Mouse (Mus musculus) lung, embryonic 14.5 days (tissue): ENCODE results near the gene Bud13. TPM values are rescaled to one million over a fixed set of nuclear protein-coding genes. Genes with fewer than 3 reads are reported as not detected.

Source experiments
- ATAC-seq: fragments of 200-750 bp; cut with Nextera tagmentation; 2 replicates; pipeline ENCODE4 v1.8.0; 2017; ENCODE audit warnings: mild to moderate bottlenecking, moderate TSS enrichment, moderate library complexity; ENCODE audit not compliant: insufficient read depth
- DNase-seq: peaks from one replicate; pipeline ENCODE4 v3.0.0-alpha.2; 2015
- H3K27ac ChIP-seq: fragments of 300-500 bp; sonication (generic); 2 replicates; pipeline ENCODE4 v1.5.1; 2014; ENCODE audit warnings: low read depth, mild to moderate bottlenecking, moderate library complexity
- H3K27me3 ChIP-seq: fragments of 300-500 bp; sonication (generic); 2 replicates; pipeline ENCODE4 v1.6.1; 2014; ENCODE audit warnings: low read length, control low read depth; ENCODE audit not compliant: insufficient read depth
- H3K36me3 ChIP-seq: fragments of 300-500 bp; sonication (generic); 2 replicates; pipeline ENCODE4 v1.6.1; 2014; ENCODE audit warnings: control low read depth; ENCODE audit not compliant: insufficient read depth
- H3K4me1 ChIP-seq: fragments of 300-500 bp; sonication (generic); 2 replicates; pipeline ENCODE4 v1.6.1; 2014; ENCODE audit warnings: antibody characterized with exemption, control low read depth; ENCODE audit not compliant: insufficient read depth
- H3K4me2 ChIP-seq: fragments of 300-500 bp; sonication (generic); 2 replicates; pipeline ENCODE4 v1.6.1; 2014; ENCODE audit warnings: mild to moderate bottlenecking
- H3K4me3 ChIP-seq: fragments of 300-500 bp; sonication (generic); 2 replicates; pipeline ENCODE4 v1.5.1; 2014; ENCODE audit warnings: low read depth, low read length
- H3K9ac ChIP-seq: fragments of 300-500 bp; sonication (generic); 2 replicates; pipeline ENCODE4 v1.6.1; 2014
- H3K9me3 ChIP-seq: fragments of 300-500 bp; sonication (generic); 2 replicates; pipeline ENCODE4 v1.6.1; 2016; ENCODE audit warnings: low read depth, low read length, control low read depth
- CTCF ChIP-seq: IDR thresholded peaks from 2 replicates; pipeline ENCODE4 v1.5.1; 2016; ENCODE audit warnings: antibody characterized with exemption, low read depth
- WGBS: fragments of 180-500 bp; shearing (Covaris S2); extraction: QIAGEN DNeasy Blood & Tissue Kit; methylation state at CpG from one replicate; pipeline ENCODE4 v1.1.7; 2014; 5-methylcytosine and 5-hydroxymethylcytosine counted together
- polyA plus RNA-seq: library from polyadenylated mRNA; unstranded; fragments of >200 nt; fragmentation: Nextera tagmentation; extraction: Ambion mirVana; gene quantifications from 2 replicates; pipeline ENCODE4 v1.2.1, GENCODE M21; 2014

The Bud13 gene
- polyA plus RNA-seq, 1 experiment from 2014 or later: 27.6 TPM

GRCm38 (mm10) chr9:46328572-46329249 lies 45.9 kb downstream of the Bud13 start:
- Histone ChIP-seq H3K9me3 (no peaks in the 10 kb centered on the region), H3K4me3 (peak overlapping the region; percentile 32), H3K4me2 (peak overlapping the region; percentile 69), H3K36me3 (no peaks in the 10 kb centered on the region), H3K9ac (peak overlapping the region; percentile 57), H3K27me3 (no peaks in the 10 kb centered on the region), H3K4me1 (0 out of 2 replicates have a peak, but pooled peaks cover 3% of the 10 kb centered on the region), H3K27ac (peak overlapping the region; percentile 67)
- WGBS: 4% methylated on average over 30 of the region's 30 CpGs
- DNase-seq: peak; percentile 67
- TF ChIP-seq CTCF: no peak
- ATAC-seq: peak; percentile 62; the same call in 1 of the 2 replicates

- peak overlapping the region; percentile 69 for H3K4me2 ChIP-seq
- H3K4me1 ChIP-seq: 0 out of 2 replicates have a peak, but pooled peaks cover 3% of the 10 kb centered on the region
- peak overlapping the region; percentile 57 for H3K9ac ChIP-seq
- no peaks in the 10 kb centered on the region for H3K36me3 ChIP-seq
- WGBS: 5% methylated on average over 19 of the region's 19 CpGs
- no peak for TF ChIP-seq CTCF
- H3K27ac ChIP-seq: peak overlapping the region; percentile 67
- ATAC-seq (peak; percentile 78; the same call in 1 of the 2 replicates), DNase-seq (peak; percentile 72)
- peak overlapping the region; percentile 32 for H3K4me3 ChIP-seq
- 0 out of 2 replicates have a peak, but pooled peaks cover 3% of the 10 kb centered on the region for H3K27me3 ChIP-seq
- H3K9me3 ChIP-seq: no peaks in the 10 kb centered on the region
Measured at GRCm38 (mm10) chr9:46329250-46329648, 46.4 kb downstream of the Bud13 start.

GRCm38 (mm10) chr9:46329801-46330585 lies 47.2 kb downstream of the Bud13 start:
- DNase-seq (no peak), ATAC-seq (no peak)
- 0 out of 2 replicates have a peak, but pooled peaks cover 3% of the 10 kb centered on the region for H3K4me1 ChIP-seq
- H3K36me3 ChIP-seq: no peaks in the 10 kb centered on the region
- H3K4me3 ChIP-seq: no peak overlapping the region
- H3K27ac ChIP-seq: no peak overlapping the region
- no peaks in the 10 kb centered on the region for H3K9me3 ChIP-seq
- 0 out of 2 replicates have a peak, but pooled peaks cover 3% of the 10 kb centered on the region for H3K27me3 ChIP-seq
- TF ChIP-seq CTCF: peak; percentile 7; the same call in 1 of the 2 replicates
- 22% methylated on average over 24 of the region's 24 CpGs for WGBS
- H3K9ac ChIP-seq: no peak overlapping the region
- peak overlapping the region; percentile 69 for H3K4me2 ChIP-seq

GRCm38 (mm10) chr9:46330586-46330895 lies 47.7 kb downstream of the Bud13 start:
- Histone ChIP-seq H3K9me3 (no peaks in the 10 kb centered on the region), H3K4me3 (no peak overlapping the region), H3K9ac (no peak overlapping the region), H3K4me2 (no peak overlapping the region), H3K4me1 (0 out of 2 replicates have a peak, but pooled peaks cover 3% of the 10 kb centered on the region), H3K27me3 (0 out of 2 replicates have a peak, but pooled peaks cover 3% of the 10 kb centered on the region), H3K36me3 (no peaks in the 10 kb centered on the region), H3K27ac (no peak overlapping the region)
- no peak for ATAC-seq
- no peak for DNase-seq
- 44% methylated on average over 6 of the region's 6 CpGs for WGBS
- TF ChIP-seq CTCF: no peak

- H3K27ac ChIP-seq: no peak overlapping the region
- 76% methylated on average over 1 of the region's 1 CpGs for WGBS
- DNase-seq (no peak), ATAC-seq (no peak)
- TF ChIP-seq CTCF: no peak
- H3K4me1 ChIP-seq: 0 out of 2 replicates have a peak, but pooled peaks cover 3% of the 10 kb centered on the region
- H3K4me3 ChIP-seq: no peak overlapping the region
- H3K4me2 ChIP-seq: no peak overlapping the region
- H3K36me3 ChIP-seq: no peaks in the 10 kb centered on the region
- H3K27me3 ChIP-seq: 0 out of 2 replicates have a peak, but pooled peaks cover 3% of the 10 kb centered on the region
- H3K9ac ChIP-seq: no peak overlapping the region
- no peaks in the 10 kb centered on the region for H3K9me3 ChIP-seq
Measured at GRCm38 (mm10) chr9:46331301-46331700, 48.5 kb downstream of the Bud13 start.

- DNase-seq (no peak), ATAC-seq (no peak)
- Histone ChIP-seq H3K9me3 (no peaks in the 10 kb centered on the region), H3K27ac (no peak overlapping the region), H3K4me1 (no peaks in the 10 kb centered on the region), H3K27me3 (0 out of 2 replicates have a peak, but pooled peaks cover 3% of the 10 kb centered on the region), H3K4me3 (no peak overlapping the region), H3K4me2 (no peak overlapping the region), H3K36me3 (no peaks in the 10 kb centered on the region), H3K9ac (no peak overlapping the region)
- TF ChIP-seq CTCF: no peak
- WGBS: 32% methylated on average over 26 of the region's 26 CpGs
Measured at GRCm38 (mm10) chr9:46334471-46335025, 51.7 kb downstream of the Bud13 start.
